Mouse (Mus musculus) hindbrain, embryonic 12.5 days (tissue): Measurements from ENCODE around the gene Pde4b. TPM values are rescaled to one million over a fixed set of nuclear protein-coding genes. Genes with fewer than 3 reads are reported as not detected.
A peak's percentile ranks its signal among the peaks of the same experiment; 100 is the strongest.

ENCODE experiments used
- ATAC-seq: fragments of 200-750 bp; cut with Nextera tagmentation; 2 replicates; pipeline ENCODE4 v1.8.0; 2017; ENCODE audit warnings: moderate TSS enrichment; ENCODE audit not compliant: low FRiP score
- H3K27ac ChIP-seq: fragments of 300-500 bp; sonication (generic); 2 replicates; pipeline ENCODE4 v1.5.1; 2016; ENCODE audit warnings: mild to moderate bottlenecking
- H3K27me3 ChIP-seq: fragments of 300-500 bp; sonication (generic); 2 replicates; pipeline ENCODE4 v1.6.1; 2016; ENCODE audit warnings: mild to moderate bottlenecking
- H3K36me3 ChIP-seq: fragments of 300-500 bp; sonication (generic); 2 replicates; pipeline ENCODE4 v1.6.1; 2016; ENCODE audit warnings: mild to moderate bottlenecking
- H3K4me1 ChIP-seq: fragments of 300-500 bp; sonication (generic); 2 replicates; pipeline ENCODE4 v1.6.1; 2016
- H3K4me2 ChIP-seq: fragments of 300-500 bp; sonication (generic); replicated peaks from 2 replicates; pipeline ENCODE4 v1.6.1; 2016; ENCODE audit warnings: mild to moderate bottlenecking
- H3K4me3 ChIP-seq: fragments of 300-500 bp; sonication (generic); 2 replicates; pipeline ENCODE4 v1.5.1; 2016; ENCODE audit warnings: mild to moderate bottlenecking
- H3K9ac ChIP-seq: fragments of 300-500 bp; sonication (generic); 2 replicates; pipeline ENCODE4 v1.6.1; 2016; ENCODE audit warnings: mild to moderate bottlenecking, moderate library complexity
- H3K9me3 ChIP-seq: fragments of 300-500 bp; sonication (generic); replicated peaks from 2 replicates; pipeline ENCODE4 v1.6.1; 2016; ENCODE audit warnings: mild to moderate bottlenecking
- WGBS: fragments of 180-500 bp; shearing (Covaris S2); methylation state at CpG from one replicate; pipeline ENCODE4 v1.1.7; 2016; 5-methylcytosine and 5-hydroxymethylcytosine counted together
- polyA plus RNA-seq: library from polyadenylated mRNA; unstranded; fragments of >200 nt; fragmentation: Nextera tagmentation; extraction: Ambion mirVana; gene quantifications from 2 replicates; pipeline ENCODE4 v1.2.1, GENCODE M21; 2016

Pde4b gene
- polyA plus RNA-seq, 1 experiment from 2014 or later, result 12.5 TPM

DNA sequence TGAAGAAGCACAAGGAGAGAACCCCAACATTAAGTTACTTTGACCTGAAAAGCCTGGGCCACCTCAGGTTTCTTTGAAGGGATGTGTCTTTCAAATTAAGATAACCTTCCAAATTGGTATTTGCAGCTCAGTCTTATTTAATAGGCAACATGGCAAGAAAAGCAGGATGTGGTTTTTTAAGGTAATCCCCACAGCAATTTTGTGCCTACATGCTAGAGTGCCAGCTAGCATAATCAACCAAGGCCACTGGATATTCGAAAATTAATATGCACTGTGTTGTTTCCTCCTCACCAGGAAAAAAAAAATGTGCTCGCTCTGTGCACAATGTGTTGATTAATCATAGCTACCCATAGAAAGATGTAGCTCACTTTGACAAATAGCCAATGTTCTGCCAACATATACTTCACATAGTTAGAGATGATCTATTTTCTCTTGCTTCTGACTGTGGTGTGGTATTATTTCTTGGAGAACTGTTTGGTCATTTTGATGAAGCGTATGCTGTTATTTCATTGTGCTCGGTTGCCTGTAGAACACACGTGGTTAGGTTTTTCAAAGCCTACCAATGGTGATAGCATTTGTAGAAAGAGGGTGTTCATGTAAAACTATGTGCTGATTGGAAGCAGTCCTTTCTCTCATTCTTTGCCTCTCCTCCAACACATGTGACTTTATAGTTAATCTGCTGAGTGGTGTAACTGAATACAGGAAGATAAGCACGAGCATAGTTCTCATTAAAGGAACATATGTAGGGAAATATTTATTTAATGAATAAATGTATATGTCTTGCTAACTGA, 169.0 kb downstream of the Pde4b start:
- no peak for ATAC-seq
- Histone ChIP-seq H3K4me3 (no peak overlapping the region), H3K9me3 (no peaks in the 10 kb centered on the region), H3K27me3 (no peaks in the 10 kb centered on the region), H3K36me3 (no peaks in the 10 kb centered on the region), H3K27ac (no peak overlapping the region), H3K9ac (no peak overlapping the region), H3K4me2 (peak overlapping the region; percentile 67), H3K4me1 (peaks cover 7% of the 10 kb centered on the region)
- 71% methylated on average over 6 of the region's 6 CpGs for WGBS

DNA sequence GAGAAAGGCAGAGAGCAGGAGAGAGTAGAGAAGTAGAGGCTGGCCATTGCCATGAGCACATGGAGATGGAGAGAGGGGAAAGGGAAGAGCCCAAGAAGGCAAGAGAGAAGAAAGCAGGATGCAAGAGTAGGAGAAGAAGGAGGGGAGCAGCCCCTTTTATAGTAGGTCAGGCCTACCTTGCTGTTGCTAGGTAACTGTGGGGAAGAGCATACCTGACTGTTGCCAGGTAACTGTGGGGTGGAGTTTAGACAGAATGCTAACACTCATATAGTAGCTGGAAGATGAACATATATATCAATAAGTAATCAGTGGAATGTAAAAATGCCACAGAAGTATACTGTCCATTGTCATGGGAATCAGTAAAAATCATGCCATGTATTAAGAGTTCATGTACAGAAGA, 172.9 kb downstream of the Pde4b start:
- Histone ChIP-seq H3K9me3 (no peaks in the 10 kb centered on the region), H3K27ac (no peak overlapping the region), H3K4me1 (peaks cover 3% of the 10 kb centered on the region), H3K27me3 (no peaks in the 10 kb centered on the region), H3K4me2 (no peak overlapping the region), H3K9ac (no peak overlapping the region), H3K4me3 (no peak overlapping the region), H3K36me3 (no peaks in the 10 kb centered on the region)
- no peak for ATAC-seq

DNA sequence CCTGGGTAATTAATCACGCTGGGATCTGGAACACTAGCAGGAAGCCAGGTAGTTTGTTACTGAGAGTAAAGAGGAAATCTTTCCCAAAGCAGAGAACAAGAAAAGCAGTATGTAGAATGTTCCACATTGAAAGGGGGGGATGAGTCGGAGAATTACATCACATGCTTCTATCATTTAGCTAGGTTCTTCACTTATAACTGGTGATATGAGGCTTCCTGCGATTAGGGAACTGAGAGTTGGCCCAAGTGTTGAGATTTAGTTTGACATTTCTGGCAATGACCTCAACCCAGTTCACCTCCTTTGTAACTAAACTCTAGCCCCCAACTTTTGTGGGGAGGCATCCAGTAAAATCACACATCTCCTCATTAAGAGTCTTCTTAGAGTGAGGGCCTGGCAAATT, 185.0 kb downstream of the Pde4b start:
- WGBS, result 78% methylated on average over 3 of the region's 3 CpGs
- ATAC-seq, result no peak
- no peak overlapping the region for H3K4me2 ChIP-seq
- H3K36me3 ChIP-seq, result no peaks in the 10 kb centered on the region
- H3K9ac ChIP-seq, result no peak overlapping the region
- no peaks in the 10 kb centered on the region for H3K27me3 ChIP-seq
- no peak overlapping the region for H3K4me3 ChIP-seq
- H3K4me1 ChIP-seq, result no peaks in the 10 kb centered on the region
- no peak overlapping the region for H3K27ac ChIP-seq
- no peaks in the 10 kb centered on the region for H3K9me3 ChIP-seq

DNA sequence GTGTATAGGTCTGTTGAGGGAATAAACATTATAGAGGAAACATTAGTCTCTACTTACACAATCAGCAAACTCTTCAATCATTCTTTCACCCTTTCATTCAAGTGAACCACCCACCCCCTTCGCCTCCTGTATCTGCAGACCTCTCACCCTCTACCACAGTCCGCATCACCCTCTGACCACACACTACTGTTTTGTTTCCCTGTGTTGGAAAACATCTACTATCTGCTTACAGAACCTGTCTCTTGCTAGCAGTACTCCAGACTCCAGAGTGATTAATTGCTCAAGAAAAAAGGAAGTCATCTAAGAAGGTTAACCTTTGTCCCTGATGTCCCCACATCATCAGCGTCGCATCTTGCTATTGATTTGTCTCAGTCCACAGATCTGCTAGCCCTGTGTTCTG, 185.4 kb downstream of the Pde4b start:
- Histone ChIP-seq H3K36me3 (no peaks in the 10 kb centered on the region), H3K27me3 (no peaks in the 10 kb centered on the region), H3K4me1 (no peaks in the 10 kb centered on the region), H3K27ac (no peak overlapping the region), H3K9me3 (no peaks in the 10 kb centered on the region), H3K4me2 (no peak overlapping the region), H3K9ac (no peak overlapping the region), H3K4me3 (no peak overlapping the region)
- WGBS, result 72% methylated on average over 4 of the region's 4 CpGs
- ATAC-seq, result no peak

DNA sequence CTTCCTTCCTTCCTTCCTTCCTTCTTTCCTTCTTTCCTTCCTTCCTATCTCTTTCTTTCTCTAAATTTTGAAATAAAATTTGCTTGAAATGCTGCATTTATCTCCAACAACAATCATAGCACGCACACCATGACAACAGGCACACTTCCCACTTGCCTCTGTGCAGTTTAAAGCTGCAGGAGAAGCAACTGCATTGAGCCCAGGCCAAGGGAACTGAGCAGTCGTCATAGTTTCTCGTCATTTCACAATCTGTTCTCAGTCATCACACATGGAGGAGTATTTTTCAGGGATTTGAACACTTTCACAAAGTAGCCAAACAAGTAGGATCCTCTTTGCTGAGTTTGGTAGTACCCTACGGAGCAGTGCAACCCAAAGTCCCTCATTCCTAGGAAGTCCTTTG, 188.4 kb downstream of the Pde4b start:
- Histone ChIP-seq H3K9me3 (no peaks in the 10 kb centered on the region), H3K4me3 (no peak overlapping the region), H3K4me2 (no peak overlapping the region), H3K36me3 (no peaks in the 10 kb centered on the region), H3K4me1 (no peaks in the 10 kb centered on the region), H3K27ac (no peak overlapping the region), H3K27me3 (no peaks in the 10 kb centered on the region), H3K9ac (no peak overlapping the region)
- 85% methylated on average over 4 of the region's 4 CpGs for WGBS
- no peak for ATAC-seq

DNA sequence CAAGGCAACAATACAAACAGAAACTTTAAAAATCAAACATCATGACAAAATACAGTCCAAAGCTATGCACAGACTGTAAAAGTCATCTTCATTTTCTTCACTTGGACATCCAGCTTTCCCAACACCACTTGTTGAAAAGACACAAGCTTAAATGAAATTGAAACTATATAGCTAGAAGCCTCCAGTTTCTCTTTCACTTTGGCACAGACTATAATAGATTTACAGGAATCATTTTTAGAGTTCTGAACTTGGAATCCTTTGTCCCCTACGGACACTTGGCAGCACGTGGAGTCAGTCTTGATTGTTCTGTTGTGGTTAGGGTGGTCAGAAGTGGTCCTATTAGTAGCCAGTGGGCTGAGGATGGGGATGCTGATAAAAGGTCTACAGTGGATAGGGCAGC, 191.6 kb downstream of the Pde4b start:
- Histone ChIP-seq H3K9me3 (no peaks in the 10 kb centered on the region), H3K4me2 (no peak overlapping the region), H3K4me1 (no peaks in the 10 kb centered on the region), H3K27ac (no peak overlapping the region), H3K27me3 (no peaks in the 10 kb centered on the region), H3K9ac (no peak overlapping the region), H3K4me3 (no peak overlapping the region), H3K36me3 (no peaks in the 10 kb centered on the region)
- no peak for ATAC-seq
- WGBS, result 85% methylated on average over 2 of the region's 2 CpGs

DNA sequence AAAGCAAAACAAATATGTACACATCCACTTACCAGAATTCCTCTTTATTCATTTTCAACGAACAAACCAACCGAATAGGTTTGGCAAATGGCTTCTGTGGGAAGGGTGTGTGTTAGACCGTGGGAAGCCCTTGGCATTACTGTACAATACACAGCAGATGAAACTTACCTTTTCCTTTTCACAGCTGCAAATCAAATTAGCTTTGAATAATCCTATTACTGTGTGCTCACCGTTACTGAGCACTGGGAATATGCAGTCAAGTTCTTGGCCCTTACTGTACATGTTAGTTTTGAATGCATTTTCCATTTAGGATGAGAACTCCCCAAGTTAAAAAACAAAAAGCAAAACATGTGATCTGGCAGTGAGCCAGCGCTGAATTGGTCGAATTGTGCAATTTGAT, 199.8 kb downstream of the Pde4b start:
- Histone ChIP-seq H3K9ac (no peak overlapping the region), H3K9me3 (no peaks in the 10 kb centered on the region), H3K4me2 (no peak overlapping the region), H3K27ac (no peak overlapping the region), H3K4me3 (no peak overlapping the region), H3K4me1 (no peaks in the 10 kb centered on the region), H3K27me3 (no peaks in the 10 kb centered on the region), H3K36me3 (no peaks in the 10 kb centered on the region)
- WGBS, result 81% methylated on average over 6 of the region's 6 CpGs
- no peak for ATAC-seq

DNA sequence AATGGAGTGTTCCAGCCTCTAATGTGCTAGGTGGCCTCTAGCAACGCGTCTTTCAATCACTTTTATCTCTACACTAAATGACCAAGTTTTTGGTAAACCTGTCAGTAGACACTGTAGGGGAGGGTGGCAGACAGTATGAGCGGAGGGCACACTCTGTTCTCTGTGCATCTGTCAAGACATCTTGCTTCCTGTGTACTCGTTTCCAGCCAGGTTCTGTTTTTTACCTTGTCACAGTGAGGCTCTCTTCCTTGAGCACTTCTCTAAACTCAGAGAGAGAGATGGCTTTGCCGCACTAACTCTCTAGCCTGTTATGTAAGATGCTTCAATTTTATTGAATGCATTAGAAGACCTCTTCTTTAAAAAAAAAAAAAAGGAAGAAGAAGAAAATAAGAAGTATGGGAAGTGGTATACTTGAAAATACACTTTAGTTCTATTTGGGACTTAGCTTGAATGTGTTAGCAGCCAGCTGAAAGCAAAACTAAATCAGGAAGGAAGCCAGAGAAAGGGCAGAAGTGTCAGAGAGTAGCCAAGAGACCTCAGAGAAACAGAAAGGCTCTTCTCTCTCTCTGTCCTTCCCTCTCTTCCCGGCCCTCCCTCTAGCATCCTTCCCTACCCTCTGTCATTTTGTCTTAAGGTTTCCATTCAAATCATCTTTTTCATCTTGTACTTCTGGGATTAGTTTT, 202.8 kb downstream of the Pde4b start:
- H3K4me1 ChIP-seq, result no peaks in the 10 kb centered on the region
- H3K27me3 ChIP-seq, result no peaks in the 10 kb centered on the region
- H3K4me3 ChIP-seq, result no peak overlapping the region
- no peak overlapping the region for H3K9ac ChIP-seq
- no peak overlapping the region for H3K4me2 ChIP-seq
- ATAC-seq, result no peak
- 66% methylated on average over 6 of the region's 6 CpGs for WGBS
- H3K36me3 ChIP-seq, result no peaks in the 10 kb centered on the region
- H3K27ac ChIP-seq, result no peak overlapping the region
- no peaks in the 10 kb centered on the region for H3K9me3 ChIP-seq

DNA sequence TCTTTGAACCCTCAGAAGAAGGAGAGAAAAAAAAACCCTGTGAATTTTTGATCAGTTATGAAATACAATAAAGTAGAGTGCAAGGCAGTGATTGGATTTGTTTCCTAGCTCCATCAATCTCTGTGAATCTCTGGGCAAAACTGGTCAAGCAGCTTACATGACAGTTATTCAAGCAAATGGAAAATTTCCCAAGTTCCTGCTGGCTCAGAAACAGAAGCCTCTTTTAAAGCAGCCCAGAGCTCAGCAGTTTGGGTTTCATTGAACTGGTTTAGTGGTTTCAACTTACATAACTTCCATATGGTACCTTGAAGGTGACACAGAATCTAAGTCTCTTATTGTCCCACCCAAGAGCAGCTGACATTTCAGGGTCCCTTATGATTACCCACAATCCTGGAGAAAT, 210.2 kb downstream of the Pde4b start:
- H3K4me2 ChIP-seq, result no peak overlapping the region
- no peak overlapping the region for H3K27ac ChIP-seq

DNA sequence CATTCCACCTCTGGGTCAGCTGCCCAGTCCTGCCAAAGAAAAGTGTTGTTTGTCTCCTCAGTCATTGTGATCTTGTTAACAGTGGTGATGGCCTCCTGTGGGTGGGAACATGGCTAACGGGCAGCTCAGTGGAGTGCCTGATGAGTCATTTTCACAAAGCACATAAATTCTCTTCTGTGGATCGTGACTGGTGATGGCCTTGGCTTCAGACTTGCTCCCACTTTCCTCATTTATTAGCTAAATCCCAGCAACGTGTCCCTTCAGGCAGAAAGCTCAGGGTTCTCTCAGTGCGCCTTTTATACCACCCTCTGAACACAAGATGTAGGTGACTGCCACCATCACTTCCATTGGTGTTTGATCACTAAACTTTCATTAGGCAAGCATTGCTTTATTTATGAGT, 215.2 kb downstream of the Pde4b start:
- Histone ChIP-seq H3K4me2 (no peak overlapping the region), H3K27me3 (no peaks in the 10 kb centered on the region), H3K27ac (no peak overlapping the region), H3K4me3 (no peak overlapping the region), H3K36me3 (no peaks in the 10 kb centered on the region), H3K4me1 (no peaks in the 10 kb centered on the region), H3K9me3 (no peaks in the 10 kb centered on the region), H3K9ac (no peak overlapping the region)
- 71% methylated on average over 4 of the region's 4 CpGs for WGBS
- no peak for ATAC-seq

More for the DNA sequence above, 210.2 kb downstream of the Pde4b start:
- no peaks in the 10 kb centered on the region for H3K36me3 ChIP-seq
- no peaks in the 10 kb centered on the region for H3K4me1 ChIP-seq
- no peaks in the 10 kb centered on the region for H3K9me3 ChIP-seq
- H3K4me3 ChIP-seq, result no peak overlapping the region
- ATAC-seq, result no peak
- H3K9ac ChIP-seq, result no peak overlapping the region
- H3K27me3 ChIP-seq, result no peaks in the 10 kb centered on the region

DNA sequence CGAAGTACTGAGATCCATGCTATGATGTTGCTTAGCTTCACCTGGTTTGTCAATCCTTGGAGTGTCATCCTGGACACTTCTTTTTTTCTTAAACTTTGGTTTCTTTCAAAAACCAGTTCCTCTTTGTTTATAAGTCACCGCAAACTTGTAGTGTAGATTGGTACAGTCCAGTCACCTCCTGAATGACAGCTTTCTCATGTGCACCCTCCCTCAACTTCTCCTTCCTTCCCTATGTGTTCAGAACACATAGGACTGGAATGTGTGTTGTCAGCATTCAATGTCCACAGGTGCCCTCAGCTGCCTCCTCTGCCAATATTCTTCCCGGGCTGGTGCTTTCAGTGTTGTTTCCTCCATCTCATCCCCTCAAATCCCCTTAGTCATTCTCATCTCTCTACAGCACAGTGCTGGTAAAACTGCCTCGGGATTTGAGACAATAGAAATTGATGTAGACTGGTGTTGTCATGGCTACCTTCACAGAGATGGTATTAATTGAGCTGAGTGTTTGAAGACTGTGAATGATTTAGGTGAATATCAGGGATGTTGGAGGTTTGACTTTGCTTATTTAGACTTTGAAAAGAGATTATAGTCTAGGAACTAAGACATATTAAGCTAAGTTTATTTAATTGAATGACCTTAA, 220.4 kb downstream of the Pde4b start:
- Histone ChIP-seq H3K4me1 (0 out of 2 replicates have a peak, but pooled peaks cover 3% of the 10 kb centered on the region), H3K9me3 (no peaks in the 10 kb centered on the region), H3K9ac (no peak overlapping the region), H3K4me3 (no peak overlapping the region), H3K27ac (no peak overlapping the region), H3K4me2 (no peak overlapping the region), H3K36me3 (no peaks in the 10 kb centered on the region), H3K27me3 (no peaks in the 10 kb centered on the region)
- no peak for ATAC-seq
- 71% methylated on average over 4 of the region's 4 CpGs for WGBS

DNA sequence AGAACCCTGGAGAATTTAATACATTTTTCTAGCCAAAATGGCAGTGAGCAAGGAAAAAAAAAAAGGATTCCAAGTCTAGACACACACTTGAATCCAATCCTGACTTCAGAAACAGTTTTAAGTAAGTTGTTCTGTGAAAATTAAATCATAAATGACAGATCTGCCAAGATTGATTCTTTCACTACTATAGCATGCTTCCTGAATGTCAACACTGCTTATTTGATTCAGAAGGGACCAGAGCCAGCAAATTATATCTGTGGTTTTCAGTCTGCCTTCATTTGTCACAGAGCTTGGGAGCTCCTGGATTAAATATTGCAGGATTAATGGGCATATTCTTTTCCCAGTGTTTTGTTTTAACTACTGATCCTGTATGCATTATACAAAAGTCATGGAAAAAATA, 223.3 kb downstream of the Pde4b start:
- no peak overlapping the region for H3K4me2 ChIP-seq
- no peak for ATAC-seq

DNA sequence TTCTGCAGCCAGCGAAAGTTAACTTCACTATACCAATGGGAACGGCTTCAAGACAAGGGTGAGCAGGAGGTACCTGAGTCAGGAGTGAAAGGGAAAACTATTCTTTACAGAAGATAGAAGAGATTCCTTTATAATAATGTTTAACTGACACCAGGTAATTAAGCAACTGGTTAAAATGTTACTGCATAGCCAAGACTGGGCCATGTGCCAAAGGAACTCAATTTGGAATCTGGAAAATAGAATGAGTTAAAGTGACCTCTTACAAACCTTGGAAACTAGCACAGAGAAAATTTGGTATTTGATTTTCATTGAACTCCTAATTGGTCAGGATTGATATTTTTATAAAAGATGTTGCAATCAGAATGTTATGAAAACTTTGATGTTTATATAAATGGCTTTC, 228.7 kb downstream of the Pde4b start:
- no peaks in the 10 kb centered on the region for H3K27me3 ChIP-seq
- H3K4me1 ChIP-seq, result no peaks in the 10 kb centered on the region
- no peaks in the 10 kb centered on the region for H3K9me3 ChIP-seq
- no peak overlapping the region for H3K9ac ChIP-seq
- WGBS, result 90% methylated on average over 2 of the region's 2 CpGs
- ATAC-seq, result no peak
- no peak overlapping the region for H3K4me2 ChIP-seq
- no peak overlapping the region for H3K27ac ChIP-seq
- H3K36me3 ChIP-seq, result no peaks in the 10 kb centered on the region
- H3K4me3 ChIP-seq, result no peak overlapping the region

More for the DNA sequence above, 223.3 kb downstream of the Pde4b start:
- Histone ChIP-seq H3K27ac (no peak overlapping the region), H3K9me3 (no peaks in the 10 kb centered on the region), H3K9ac (no peak overlapping the region), H3K27me3 (no peaks in the 10 kb centered on the region), H3K36me3 (no peaks in the 10 kb centered on the region), H3K4me1 (0 out of 2 replicates have a peak, but pooled peaks cover 3% of the 10 kb centered on the region), H3K4me3 (no peak overlapping the region)
